Mouse (Mus musculus) kidney, embryonic 16.5 days (tissue): ENCODE measurements around the gene Trim75. TPM values are rescaled to one million over a fixed set of nuclear protein-coding genes. Genes with fewer than 3 reads are reported as not detected.
A peak's percentile ranks its signal among the peaks of the same experiment; 100 is the strongest.
"Not testable (repeated sequence)": the region's sequence is repeated elsewhere in the genome, so short reads cannot be mapped to it uniquely, and the experiment has no call there.

Source experiments
- ATAC-seq: fragments of 200-750 bp; cut with Nextera tagmentation; 2 replicates; pipeline ENCODE4 v1.8.0; 2017; ENCODE audit warnings: moderate TSS enrichment; ENCODE audit not compliant: low FRiP score, low TSS enrichment
- H3K27ac ChIP-seq: fragments of 300-500 bp; sonication (generic); 2 replicates; pipeline ENCODE4 v1.5.1; 2014; ENCODE audit warnings: low read length
- H3K27me3 ChIP-seq: fragments of 300-500 bp; sonication (generic); 2 replicates; pipeline ENCODE4 v1.6.1; 2014; ENCODE audit warnings: low read length, control low read depth, mixed read lengths; ENCODE audit not compliant: insufficient read depth
- H3K36me3 ChIP-seq: fragments of 300-500 bp; sonication (generic); 2 replicates; pipeline ENCODE4 v1.6.1; 2014; ENCODE audit warnings: low read length, control low read depth, mixed read lengths; ENCODE audit not compliant: insufficient read depth
- H3K4me1 ChIP-seq: fragments of 300-500 bp; sonication (generic); 2 replicates; pipeline ENCODE4 v1.6.1; 2014; ENCODE audit warnings: low read length, control low read depth, mixed read lengths; ENCODE audit not compliant: insufficient read depth
- H3K4me2 ChIP-seq: fragments of 300-500 bp; sonication (generic); replicated peaks from 2 replicates; pipeline ENCODE4 v1.6.1; 2014; ENCODE audit warnings: low read depth, low read length
- H3K4me3 ChIP-seq: fragments of 300-500 bp; sonication (generic); 2 replicates; pipeline ENCODE4 v1.5.1; 2014; ENCODE audit warnings: mild to moderate bottlenecking, low read length
- H3K9ac ChIP-seq: fragments of 300-500 bp; sonication (generic); replicated peaks from 2 replicates; pipeline ENCODE4 v1.6.1; 2014; ENCODE audit warnings: low read length
- H3K9me3 ChIP-seq: fragments of 300-500 bp; sonication (generic); 2 replicates; pipeline ENCODE4 v1.6.1; 2016; ENCODE audit warnings: low read length, control low read depth
- WGBS: fragments of 180-500 bp; shearing (Covaris S2); extraction: QIAGEN DNeasy Blood & Tissue Kit; methylation state at CpG from one replicate; pipeline ENCODE4 v1.1.7; 2014; 5-methylcytosine and 5-hydroxymethylcytosine counted together
- polyA plus RNA-seq: library from polyadenylated mRNA; unstranded; fragments of >200 nt; fragmentation: Nextera tagmentation; extraction: Ambion mirVana; gene quantifications from 2 replicates; pipeline ENCODE4 v1.2.1, GENCODE M21; 2015

Trim75 gene
- polyA plus RNA-seq, 1 experiment from 2014 or later, result not detected

DNA sequence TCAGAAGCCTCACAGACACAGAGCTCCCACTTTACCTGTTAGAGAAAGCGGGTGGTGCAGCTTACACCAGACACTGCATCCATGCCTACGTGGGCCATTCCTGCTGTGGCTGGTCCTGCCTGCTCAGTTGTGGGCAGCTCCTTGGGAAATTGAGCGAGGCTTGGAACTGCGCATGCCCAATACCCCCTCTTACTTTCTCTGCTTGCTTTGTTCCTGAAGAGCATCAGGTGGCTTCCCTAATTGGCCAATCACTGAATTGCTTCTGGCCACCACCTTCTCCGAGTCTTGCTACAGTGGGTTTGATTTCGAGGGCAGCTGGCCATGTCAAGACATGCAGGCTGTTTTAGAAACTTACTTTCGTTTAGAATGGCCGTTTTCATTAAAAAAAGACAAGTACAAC is 30.8 kb upstream of the Trim75 start, which contains the start of the genes Trim61 and Trim60:
Gene Trim61, minus strand, starts transcription at position 101 of the 400 bp plus-strand sequence.
Gene Trim60, minus strand, starts transcription at position 162 of the 400 bp plus-strand sequence.
- ATAC-seq, result no peak
- no peak within 1 kb of the TSS for H3K27ac ChIP-seq
- 88% methylated on average over 8 of the region's 8 CpGs for WGBS
- H3K9ac ChIP-seq, result no peak within 1 kb of the TSS
- H3K4me3 ChIP-seq, result no peak within 1 kb of the TSS
- H3K9me3 ChIP-seq, result peaks cover 6% of the 10 kb centered on the region
- no peaks in the 10 kb centered on the region for H3K36me3 ChIP-seq
- H3K4me1 ChIP-seq, result no peaks in the 10 kb centered on the region
- no peak within 1 kb of the TSS for H3K4me2 ChIP-seq
- no peaks in the 10 kb centered on the region for H3K27me3 ChIP-seq

DNA sequence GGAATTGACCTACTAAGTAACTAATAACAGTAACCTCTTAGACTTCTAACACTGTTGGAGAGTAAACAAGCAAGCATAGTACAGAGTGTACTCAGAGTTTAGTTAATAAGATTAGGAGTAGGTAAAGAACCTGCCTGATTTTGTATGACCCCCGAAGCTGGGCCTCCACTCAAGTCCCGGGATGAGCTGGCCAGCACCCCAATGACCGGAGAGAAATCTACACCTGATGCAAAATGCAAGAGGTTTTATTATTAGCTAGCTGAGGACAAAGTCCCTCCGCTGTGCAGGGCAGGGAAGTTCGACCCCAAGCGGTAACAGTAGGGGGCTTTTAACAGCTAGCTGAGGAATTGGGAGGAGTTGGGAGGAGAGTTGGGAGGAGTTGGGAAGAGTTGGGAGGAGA is 20.0 kb upstream of the Trim75 start:
- WGBS, result 81% methylated on average over 6 of the region's 6 CpGs
- not testable (repeated sequence) for H3K9ac ChIP-seq, H3K36me3 ChIP-seq, ATAC-seq, H3K4me1 ChIP-seq, H3K9me3 ChIP-seq, H3K4me3 ChIP-seq, H3K27me3 ChIP-seq, H3K27ac ChIP-seq, H3K4me2 ChIP-seq

- 89% methylated on average over 4 of the region's 4 CpGs for whole genome bisulfite sequencing
- Histone ChIP-seq H3K4me3 (no peak overlapping the region), H3K4me1 (no peaks in the 10 kb centered on the region), H3K27me3 (no peaks in the 10 kb centered on the region), H3K9me3 (no peaks in the 10 kb centered on the region), H3K9ac (no peak overlapping the region), H3K36me3 (no peaks in the 10 kb centered on the region), H3K27ac (no peak overlapping the region), H3K4me2 (no peak overlapping the region)
- no peak for ATAC-seq
Measured at GRCm38 (mm10) chr8:64998806-64999365, 11.3 kb upstream of the Trim75 start.

GRCm38 (mm10) chr8:64983150-64983897 is 4.3 kb downstream of the Trim75 start:
- H3K9me3 ChIP-seq, result no peaks in the 10 kb centered on the region
- H3K4me1 ChIP-seq, result no peaks in the 10 kb centered on the region
- no peak overlapping the region for H3K27ac ChIP-seq
- no peak overlapping the region for H3K4me3 ChIP-seq
- 75% methylated on average over 20 of the region's 20 CpGs for WGBS
- ATAC-seq, result no peak
- H3K4me2 ChIP-seq, result no peak overlapping the region
- H3K27me3 ChIP-seq, result no peaks in the 10 kb centered on the region
- H3K9ac ChIP-seq, result no peak overlapping the region
- H3K36me3 ChIP-seq, result no peaks in the 10 kb centered on the region

DNA sequence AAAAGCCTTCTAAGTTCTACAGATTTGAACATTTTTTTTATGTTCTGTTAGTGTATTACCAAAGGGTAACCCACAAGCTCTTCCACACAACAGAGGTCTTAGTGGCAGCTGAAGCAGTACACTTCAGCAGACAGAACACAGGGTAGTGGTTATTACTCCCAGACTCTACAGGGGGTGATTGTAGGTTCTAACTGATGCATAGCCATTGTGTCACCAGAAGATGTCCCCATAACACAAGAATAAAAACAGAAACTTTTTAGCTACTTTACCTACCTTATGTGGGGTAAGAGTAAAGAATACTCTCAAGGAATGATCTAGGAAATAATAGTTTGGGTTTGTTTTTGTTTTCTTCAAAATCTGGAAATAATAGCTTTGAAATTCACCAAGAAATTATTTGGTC is 24.8 kb downstream of the Trim75 start:
- no peak overlapping the region for H3K9ac ChIP-seq
- no peaks in the 10 kb centered on the region for H3K9me3 ChIP-seq
- H3K27ac ChIP-seq, result no peak overlapping the region
- no peaks in the 10 kb centered on the region for H3K4me1 ChIP-seq
- no peaks in the 10 kb centered on the region for H3K27me3 ChIP-seq
- H3K4me3 ChIP-seq, result no peak overlapping the region
- H3K36me3 ChIP-seq, result peaks cover 21% of the 10 kb centered on the region
- no peak overlapping the region for H3K4me2 ChIP-seq
- no peak for ATAC-seq

GRCm38 (mm10) chr8:64959025-64959424 is 28.6 kb downstream of the Trim75 start:
- no peak overlapping the region for H3K4me3 ChIP-seq
- WGBS, result 70% methylated on average over 9 of the region's 9 CpGs
- no peaks in the 10 kb centered on the region for H3K4me1 ChIP-seq
- ATAC-seq, result no peak
- H3K9ac ChIP-seq, result no peak overlapping the region
- no peak overlapping the region for H3K4me2 ChIP-seq
- no peak overlapping the region for H3K27ac ChIP-seq
- no peaks in the 10 kb centered on the region for H3K9me3 ChIP-seq
- H3K36me3 ChIP-seq, result peaks cover 15% of the 10 kb centered on the region
- H3K27me3 ChIP-seq, result no peaks in the 10 kb centered on the region

GRCm38 (mm10) chr8:64952101-64952500 is 35.5 kb downstream of the Trim75 start:
- H3K9ac ChIP-seq, result no peak overlapping the region
- H3K4me3 ChIP-seq, result no peak overlapping the region
- H3K9me3 ChIP-seq, result no peaks in the 10 kb centered on the region
- 95% methylated on average over 6 of the region's 6 CpGs for WGBS
- H3K27ac ChIP-seq, result no peak overlapping the region
- no peak overlapping the region for H3K4me2 ChIP-seq
- H3K4me1 ChIP-seq, result no peaks in the 10 kb centered on the region
- ATAC-seq, result no peak
- no peaks in the 10 kb centered on the region for H3K36me3 ChIP-seq
- no peaks in the 10 kb centered on the region for H3K27me3 ChIP-seq

GRCm38 (mm10) chr8:64948371-64948770 is 39.3 kb downstream of the Trim75 start:
- Histone ChIP-seq H3K27me3 (no peaks in the 10 kb centered on the region), H3K4me1 (no peaks in the 10 kb centered on the region), H3K36me3 (no peaks in the 10 kb centered on the region), H3K4me3 (no peak overlapping the region), H3K9me3 (no peaks in the 10 kb centered on the region), H3K4me2 (no peak overlapping the region), H3K27ac (no peak overlapping the region), H3K9ac (no peak overlapping the region)
- WGBS, result 92% methylated on average over 1 of the region's 1 CpGs
- ATAC-seq, result no peak

- H3K9me3 ChIP-seq, result no peaks in the 10 kb centered on the region
- 8% methylated on average over 10 of the region's 10 CpGs for WGBS
- no peak for ATAC-seq
Measured at GRCm38 (mm10) chr8:64947698-64948034, 40.0 kb downstream of the Trim75 start.

More at GRCm38 (mm10) chr8:64947698-64948034, 40.0 kb downstream of the Trim75 start:
- Histone ChIP-seq H3K27ac (peak overlapping the region; percentile 78), H3K4me1 (no peaks in the 10 kb centered on the region), H3K4me3 (peak overlapping the region; percentile 84), H3K27me3 (peaks cover 6% of the 10 kb centered on the region), H3K36me3 (no peaks in the 10 kb centered on the region), H3K4me2 (peak overlapping the region; percentile 67), H3K9ac (peak overlapping the region; percentile 79)
